Mouse (Mus musculus): ENCODE results near the gene Ksr1. TPM values are rescaled to one million over a fixed set of nuclear protein-coding genes. Genes with fewer than 3 reads are reported as not detected.

Ksr1 gene
- total and polyA plus RNA-seq, 2 experiments = 0.65 to 1.5 TPM

- WGBS = 74% methylated on average over 7 of the region's 7 CpGs
- H3K36me3 ChIP-seq (ENCODE audit: control insufficient read depth, insufficient read depth, low read length) = no peaks in the 10 kb centered on the region
- no peak overlapping the region for H3K27ac ChIP-seq (replicated peaks; ENCODE audit: insufficient read depth, low read depth, low read length)
- no peak for TF ChIP-seq POLR2A (IDR thresholded peaks at IDR 0.05; ENCODE audit: extremely low read depth, insufficient read depth, low read length)
- TF ChIP-seq CTCF (IDR thresholded peaks at IDR 0.05; ENCODE audit: low read depth, low read length) = no peak
- H3K27me3 ChIP-seq (ENCODE audit: control insufficient read depth, insufficient read depth, low read length) = no peaks in the 10 kb centered on the region
- H3K79me2 ChIP-seq (ENCODE audit: control insufficient read depth, insufficient read depth, low read length) = peaks cover 6% of the 10 kb centered on the region; the same call in 1 of the 2 replicates
- H3K4me1 ChIP-seq (ENCODE audit: control insufficient read depth, insufficient read depth, low read length) = peaks cover 2% of the 10 kb centered on the region; the same call in 1 of the 2 replicates
- DNase-seq (ENCODE audit: extremely low read depth, low read depth, low spot score) = no peak
- no peak overlapping the region for H3K4me3 ChIP-seq (ENCODE audit: insufficient read depth, low read depth, low read length)
- H3K9ac ChIP-seq (ENCODE audit: low read depth, low read length) = no peak overlapping the region
Measured at GRCm38 (mm10) chr11:79128233-79128632, 18.0 kb downstream of the Ksr1 start.

- Histone ChIP-seq H3K4me3 (ENCODE audit: insufficient read depth, low read depth, low read length) (no peak overlapping the region), H3K36me3 (ENCODE audit: control insufficient read depth, insufficient read depth, low read length) (no peaks in the 10 kb centered on the region), H3K4me1 (ENCODE audit: control insufficient read depth, insufficient read depth, low read length) (peaks cover 2% of the 10 kb centered on the region; the same call in 1 of the 2 replicates), H3K79me2 (ENCODE audit: control insufficient read depth, insufficient read depth, low read length) (peaks cover under 1% of the 10 kb centered on the region; the same call in 1 of the 2 replicates), H3K27me3 (ENCODE audit: control insufficient read depth, insufficient read depth, low read length) (no peaks in the 10 kb centered on the region), H3K27ac (replicated peaks; ENCODE audit: insufficient read depth, low read depth, low read length) (no peak overlapping the region), H3K9ac (ENCODE audit: low read depth, low read length) (no peak overlapping the region)
- TF ChIP-seq POLR2A (IDR thresholded peaks at IDR 0.05; ENCODE audit: extremely low read depth, insufficient read depth, low read length) = no peak
- TF ChIP-seq CTCF (IDR thresholded peaks at IDR 0.05; ENCODE audit: low read depth, low read length) = no peak
- no peak for DNase-seq (ENCODE audit: extremely low read depth, low read depth, low spot score)
- WGBS = 92% methylated on average over 3 of the region's 3 CpGs
Measured at GRCm38 (mm10) chr11:79126963-79127362, 19.2 kb downstream of the Ksr1 start.

DNA sequence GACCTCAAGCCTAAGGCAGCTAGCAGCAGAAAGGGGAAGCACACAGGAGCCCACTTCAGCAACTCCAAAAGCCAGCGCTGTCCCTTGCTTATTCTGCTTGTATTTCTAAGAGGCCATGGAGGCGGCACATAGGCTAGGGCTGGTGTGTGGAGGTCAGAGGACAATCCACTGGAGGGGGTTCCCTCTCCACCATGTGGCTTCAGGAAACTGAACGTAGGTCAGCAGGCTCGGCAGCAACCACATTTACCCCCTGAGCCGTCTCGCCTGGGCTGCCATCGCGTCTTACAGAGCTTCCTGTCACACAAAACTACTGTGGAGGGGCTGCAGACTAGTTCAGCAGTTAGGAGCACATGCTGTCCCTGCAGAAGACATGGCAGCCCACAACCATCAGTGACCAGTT, 20.4 kb downstream of the Ksr1 start:
- Histone ChIP-seq H3K4me3 (ENCODE audit: insufficient read depth, low read depth, low read length) (no peak overlapping the region), H3K4me1 (ENCODE audit: control insufficient read depth, insufficient read depth, low read length) (peaks cover 2% of the 10 kb centered on the region; the same call in 1 of the 2 replicates), H3K27me3 (ENCODE audit: control insufficient read depth, insufficient read depth, low read length) (no peaks in the 10 kb centered on the region), H3K27ac (replicated peaks; ENCODE audit: insufficient read depth, low read depth, low read length) (no peak overlapping the region), H3K9ac (ENCODE audit: low read depth, low read length) (no peak overlapping the region), H3K36me3 (ENCODE audit: control insufficient read depth, insufficient read depth, low read length) (no peaks in the 10 kb centered on the region), H3K79me2 (ENCODE audit: control insufficient read depth, insufficient read depth, low read length) (no peaks in the 10 kb centered on the region; the same call in 1 of the 2 replicates)
- no peak for TF ChIP-seq POLR2A (IDR thresholded peaks at IDR 0.05; ENCODE audit: extremely low read depth, insufficient read depth, low read length)
- no peak for TF ChIP-seq CTCF (IDR thresholded peaks at IDR 0.05; ENCODE audit: low read depth, low read length)
- 66% methylated on average over 8 of the region's 8 CpGs for WGBS
- no peak for DNase-seq (ENCODE audit: extremely low read depth, low read depth, low spot score)

GRCm38 (mm10) chr11:79122556-79122955, 23.7 kb downstream of the Ksr1 start:
- Histone ChIP-seq H3K36me3 (ENCODE audit: control insufficient read depth, insufficient read depth, low read length) (no peaks in the 10 kb centered on the region), H3K79me2 (ENCODE audit: control insufficient read depth, insufficient read depth, low read length) (peaks cover 6% of the 10 kb centered on the region), H3K9ac (ENCODE audit: low read depth, low read length) (no peak overlapping the region), H3K27me3 (ENCODE audit: control insufficient read depth, insufficient read depth, low read length) (no peaks in the 10 kb centered on the region), H3K27ac (replicated peaks; ENCODE audit: insufficient read depth, low read depth, low read length) (no peak overlapping the region), H3K4me3 (ENCODE audit: insufficient read depth, low read depth, low read length) (no peak overlapping the region), H3K4me1 (ENCODE audit: control insufficient read depth, insufficient read depth, low read length) (peaks cover 3% of the 10 kb centered on the region)
- WGBS = 83% methylated on average over 10 of the region's 10 CpGs
- no peak for DNase-seq (ENCODE audit: extremely low read depth, low read depth, low spot score)
- TF ChIP-seq POLR2A (IDR thresholded peaks at IDR 0.05; ENCODE audit: extremely low read depth, insufficient read depth, low read length) (no peak), CTCF (IDR thresholded peaks at IDR 0.05; ENCODE audit: low read depth, low read length) (no peak)

GRCm38 (mm10) chr11:79120087-79120486, 26.1 kb downstream of the Ksr1 start:
- H3K36me3 ChIP-seq (ENCODE audit: control insufficient read depth, insufficient read depth, low read length) = no peaks in the 10 kb centered on the region
- H3K4me3 ChIP-seq (ENCODE audit: insufficient read depth, low read depth, low read length) = no peak overlapping the region
- no peak for DNase-seq (ENCODE audit: extremely low read depth, low read depth, low spot score)
- H3K27ac ChIP-seq (replicated peaks; ENCODE audit: insufficient read depth, low read depth, low read length) = no peak overlapping the region
- no peak for TF ChIP-seq CTCF (IDR thresholded peaks at IDR 0.05; ENCODE audit: low read depth, low read length)
- TF ChIP-seq POLR2A (IDR thresholded peaks at IDR 0.05; ENCODE audit: extremely low read depth, insufficient read depth, low read length) = no peak
- H3K79me2 ChIP-seq (ENCODE audit: control insufficient read depth, insufficient read depth, low read length) = peaks cover 6% of the 10 kb centered on the region; the same call in 1 of the 2 replicates
- H3K9ac ChIP-seq (ENCODE audit: low read depth, low read length) = no peak overlapping the region
- 37% methylated on average over 3 of the region's 3 CpGs for WGBS
- peaks cover 3% of the 10 kb centered on the region for H3K4me1 ChIP-seq (ENCODE audit: control insufficient read depth, insufficient read depth, low read length)
- H3K27me3 ChIP-seq (ENCODE audit: control insufficient read depth, insufficient read depth, low read length) = no peaks in the 10 kb centered on the region

- Histone ChIP-seq H3K4me3 (ENCODE audit: insufficient read depth, low read depth, low read length) (no peak overlapping the region), H3K9ac (ENCODE audit: low read depth, low read length) (no peak overlapping the region), H3K4me1 (ENCODE audit: control insufficient read depth, insufficient read depth, low read length) (peaks cover 3% of the 10 kb centered on the region), H3K27ac (replicated peaks; ENCODE audit: insufficient read depth, low read depth, low read length) (no peak overlapping the region), H3K79me2 (ENCODE audit: control insufficient read depth, insufficient read depth, low read length) (peaks cover 6% of the 10 kb centered on the region; the same call in 1 of the 2 replicates), H3K36me3 (ENCODE audit: control insufficient read depth, insufficient read depth, low read length) (no peaks in the 10 kb centered on the region), H3K27me3 (ENCODE audit: control insufficient read depth, insufficient read depth, low read length) (no peaks in the 10 kb centered on the region)
- 83% methylated on average over 5 of the region's 5 CpGs for WGBS
- no peak for TF ChIP-seq CTCF (IDR thresholded peaks at IDR 0.05; ENCODE audit: low read depth, low read length)
- TF ChIP-seq POLR2A (IDR thresholded peaks at IDR 0.05; ENCODE audit: extremely low read depth, insufficient read depth, low read length) = no peak
- DNase-seq (ENCODE audit: extremely low read depth, low read depth, low spot score) = peak; percentile 14
Measured at GRCm38 (mm10) chr11:79118918-79119377, 27.3 kb downstream of the Ksr1 start.

All from liver, adult 2 months (tissue).